Mouse (Mus musculus): ENCODE measurements around the gene Ahnak. TPM values are rescaled to one million over a fixed set of nuclear protein-coding genes. Genes with fewer than 3 reads are reported as not detected.
A peak's percentile ranks its signal among the peaks of the same experiment; 100 is the strongest.

Ahnak gene
- polyA plus RNA-seq, 1 experiment from 2014 or later: 30.6 TPM

- H3K36me3 ChIP-seq (ENCODE audit: control insufficient read depth, insufficient read depth, low read length): peaks cover 84% of the 10 kb centered on the region
These were observed 26.8 kb upstream of the Ahnak start for GRCm38 (mm10) chr19:8962256-8962655.

GRCm38 (mm10) chr19:8965075-8965474, 24.0 kb upstream of the Ahnak start:
- Histone ChIP-seq H3K4me3 (ENCODE audit: control insufficient read depth in 1 of 2, insufficient read depth in 1 of 2, low read depth in 1 of 2, low read length in 2 of 2) (no peak overlapping the region), H3K9ac (ENCODE audit: low read length) (no peak overlapping the region), H3K4me2 (ENCODE audit: low read length) (no peak overlapping the region), H3K36me3 (ENCODE audit: control insufficient read depth, insufficient read depth, low read length) (peaks cover 80% of the 10 kb centered on the region), H3K27ac (replicated peaks in 1 of 2; ENCODE audit: control insufficient read depth in 1 of 2, insufficient read depth in 1 of 2, low read depth in 2 of 2, low read length in 2 of 2) (peak overlapping the region in 1 of 2 experiments; percentile 92; a peak in 2 of 4 replicates), H3K27me3 (ENCODE audit: control insufficient read depth, insufficient read depth, low read length) (no peaks in the 10 kb centered on the region), H3K9me3 (ENCODE audit: control insufficient read depth, low read length) (no peaks in the 10 kb centered on the region), H3K4me1 (ENCODE audit: control insufficient read depth in 2 of 2, insufficient read depth in 2 of 2, low read length in 2 of 2) (peaks cover 6 to 14% of the 10 kb centered on the region in 2 experiments)
- 82% methylated on average over 11 of the region's 11 CpGs for WGBS
- ATAC-seq (ENCODE audit: insufficient number of reproducible peaks, insufficient read depth, low FRiP score, low read depth): no peak

More at GRCm38 (mm10) chr19:8962256-8962655, 26.8 kb upstream of the Ahnak start:
- Histone ChIP-seq H3K27ac (replicated peaks in 1 of 2; ENCODE audit: control insufficient read depth in 1 of 2, insufficient read depth in 1 of 2, low read depth in 2 of 2, low read length in 2 of 2) (no peak overlapping the region), H3K4me3 (ENCODE audit: control insufficient read depth in 1 of 2, insufficient read depth in 1 of 2, low read depth in 1 of 2, low read length in 2 of 2) (no peak overlapping the region), H3K9ac (ENCODE audit: low read length) (no peak overlapping the region), H3K27me3 (ENCODE audit: control insufficient read depth, insufficient read depth, low read length) (no peaks in the 10 kb centered on the region), H3K9me3 (ENCODE audit: control insufficient read depth, low read length) (no peaks in the 10 kb centered on the region), H3K4me1 (ENCODE audit: control insufficient read depth in 2 of 2, insufficient read depth in 2 of 2, low read length in 2 of 2) (peaks cover 5 to 6% of the 10 kb centered on the region in 2 experiments), H3K4me2 (ENCODE audit: low read length) (no peak overlapping the region)
- ATAC-seq (ENCODE audit: insufficient number of reproducible peaks, insufficient read depth, low FRiP score, low read depth): no peak
- WGBS: 90% methylated on average over 2 of the region's 2 CpGs

GRCm38 (mm10) chr19:8965771-8966170, 23.3 kb upstream of the Ahnak start:
- peaks cover 6 to 14% of the 10 kb centered on the region in 2 experiments for H3K4me1 ChIP-seq (ENCODE audit: control insufficient read depth in 2 of 2, insufficient read depth in 2 of 2, low read length in 2 of 2)
- H3K4me3 ChIP-seq (ENCODE audit: control insufficient read depth in 1 of 2, insufficient read depth in 1 of 2, low read depth in 1 of 2, low read length in 2 of 2): peak overlapping the region in 1 of 2 experiments; percentile 77; a peak in 2 of 4 replicates
- H3K27me3 ChIP-seq (ENCODE audit: control insufficient read depth, insufficient read depth, low read length): no peaks in the 10 kb centered on the region
- H3K36me3 ChIP-seq (ENCODE audit: control insufficient read depth, insufficient read depth, low read length): peaks cover 80% of the 10 kb centered on the region
- peak overlapping the region; percentile 77 for H3K9ac ChIP-seq (ENCODE audit: low read length)
- WGBS: 69% methylated on average over 8 of the region's 8 CpGs
- no peaks in the 10 kb centered on the region for H3K9me3 ChIP-seq (ENCODE audit: control insufficient read depth, low read length)
- peak overlapping the region; percentile 81 for H3K4me2 ChIP-seq (ENCODE audit: low read length)
- H3K27ac ChIP-seq (replicated peaks in 1 of 2; ENCODE audit: control insufficient read depth in 1 of 2, insufficient read depth in 1 of 2, low read depth in 2 of 2, low read length in 2 of 2): peak overlapping the region; percentile 92 to 96
- ATAC-seq (ENCODE audit: insufficient number of reproducible peaks, insufficient read depth, low FRiP score, low read depth): no peak

GRCm38 (mm10) chr19:8966198-8966589, 22.9 kb upstream of the Ahnak start:
- 31% methylated on average over 5 of the region's 5 CpGs for WGBS
- H3K9me3 ChIP-seq (ENCODE audit: control insufficient read depth, low read length): no peaks in the 10 kb centered on the region
- no peak for ATAC-seq (ENCODE audit: insufficient number of reproducible peaks, insufficient read depth, low FRiP score, low read depth)
- H3K27ac ChIP-seq (replicated peaks in 1 of 2; ENCODE audit: control insufficient read depth in 1 of 2, insufficient read depth in 1 of 2, low read depth in 2 of 2, low read length in 2 of 2): peak overlapping the region; percentile 92 to 96
- H3K4me2 ChIP-seq (ENCODE audit: low read length): peak overlapping the region; percentile 81
- H3K27me3 ChIP-seq (ENCODE audit: control insufficient read depth, insufficient read depth, low read length): no peaks in the 10 kb centered on the region
- peak overlapping the region; percentile 71 to 77 for H3K4me3 ChIP-seq (ENCODE audit: control insufficient read depth in 1 of 2, insufficient read depth in 1 of 2, low read depth in 1 of 2, low read length in 2 of 2)
- peak overlapping the region; percentile 77 for H3K9ac ChIP-seq (ENCODE audit: low read length)
- peaks cover 80% of the 10 kb centered on the region for H3K36me3 ChIP-seq (ENCODE audit: control insufficient read depth, insufficient read depth, low read length)
- H3K4me1 ChIP-seq (ENCODE audit: control insufficient read depth in 2 of 2, insufficient read depth in 2 of 2, low read length in 2 of 2): peaks cover 6 to 14% of the 10 kb centered on the region in 2 experiments

GRCm38 (mm10) chr19:8966590-8967372, 22.3 kb upstream of the Ahnak start, which contains the start of gene Eef1g:
Eef1g (plus strand) TSS chr19:8967041.
- peaks cover 6 to 14% of the 10 kb centered on the region in 2 experiments for H3K4me1 ChIP-seq (ENCODE audit: control insufficient read depth in 2 of 2, insufficient read depth in 2 of 2, low read length in 2 of 2)
- peak; percentile 100 for ATAC-seq (ENCODE audit: insufficient number of reproducible peaks, insufficient read depth, low FRiP score, low read depth)
- H3K4me3 ChIP-seq (ENCODE audit: control insufficient read depth in 1 of 2, insufficient read depth in 1 of 2, low read depth in 1 of 2, low read length in 2 of 2): peak within 1 kb of the TSS; percentile 77 to 80
- peak within 1 kb of the TSS; percentile 92 to 96 for H3K27ac ChIP-seq (replicated peaks in 1 of 2; ENCODE audit: control insufficient read depth in 1 of 2, insufficient read depth in 1 of 2, low read depth in 2 of 2, low read length in 2 of 2)
- H3K4me2 ChIP-seq (ENCODE audit: low read length): peak within 1 kb of the TSS; percentile 84
- peak within 1 kb of the TSS; percentile 95 for H3K9ac ChIP-seq (ENCODE audit: low read length)
- no peaks in the 10 kb centered on the region for H3K27me3 ChIP-seq (ENCODE audit: control insufficient read depth, insufficient read depth, low read length)
- H3K36me3 ChIP-seq (ENCODE audit: control insufficient read depth, insufficient read depth, low read length): peaks cover 80% of the 10 kb centered on the region
- WGBS: under 1% methylated on average over 52 of the region's 52 CpGs
- no peaks in the 10 kb centered on the region for H3K9me3 ChIP-seq (ENCODE audit: control insufficient read depth, low read length)

- H3K27me3 ChIP-seq (ENCODE audit: control insufficient read depth, insufficient read depth, low read length): no peaks in the 10 kb centered on the region
- peaks cover 80% of the 10 kb centered on the region for H3K36me3 ChIP-seq (ENCODE audit: control insufficient read depth, insufficient read depth, low read length)
- H3K9ac ChIP-seq (ENCODE audit: low read length): peak overlapping the region; percentile 95
- ATAC-seq (ENCODE audit: insufficient number of reproducible peaks, insufficient read depth, low FRiP score, low read depth): no peak
- H3K27ac ChIP-seq (replicated peaks in 1 of 2; ENCODE audit: control insufficient read depth in 1 of 2, insufficient read depth in 1 of 2, low read depth in 2 of 2, low read length in 2 of 2): peak overlapping the region; percentile 70 to 76
- H3K4me3 ChIP-seq (ENCODE audit: control insufficient read depth in 1 of 2, insufficient read depth in 1 of 2, low read depth in 1 of 2, low read length in 2 of 2): peak overlapping the region; percentile 77 to 80
- H3K4me1 ChIP-seq (ENCODE audit: control insufficient read depth in 2 of 2, insufficient read depth in 2 of 2, low read length in 2 of 2): peaks cover 6 to 14% of the 10 kb centered on the region in 2 experiments
- H3K9me3 ChIP-seq (ENCODE audit: control insufficient read depth, low read length): no peaks in the 10 kb centered on the region
- 0% methylated on average over 8 of the region's 8 CpGs for WGBS
- H3K4me2 ChIP-seq (ENCODE audit: low read length): peak overlapping the region; percentile 84
These were observed 21.7 kb upstream of the Ahnak start for GRCm38 (mm10) chr19:8967373-8967743.

GRCm38 (mm10) chr19:8967893-8968292, 21.2 kb upstream of the Ahnak start:
- WGBS: under 1% methylated on average over 7 of the region's 9 CpGs
- ATAC-seq (ENCODE audit: insufficient number of reproducible peaks, insufficient read depth, low FRiP score, low read depth): no peak
- Histone ChIP-seq H3K27me3 (ENCODE audit: control insufficient read depth, insufficient read depth, low read length) (no peaks in the 10 kb centered on the region), H3K27ac (replicated peaks in 1 of 2; ENCODE audit: control insufficient read depth in 1 of 2, insufficient read depth in 1 of 2, low read depth in 2 of 2, low read length in 2 of 2) (peak overlapping the region; percentile 70 to 76), H3K9me3 (ENCODE audit: control insufficient read depth, low read length) (no peaks in the 10 kb centered on the region), H3K36me3 (ENCODE audit: control insufficient read depth, insufficient read depth, low read length) (peaks cover 80% of the 10 kb centered on the region), H3K4me1 (ENCODE audit: control insufficient read depth in 2 of 2, insufficient read depth in 2 of 2, low read length in 2 of 2) (peaks cover 6 to 14% of the 10 kb centered on the region in 2 experiments), H3K4me2 (ENCODE audit: low read length) (peak overlapping the region; percentile 84), H3K9ac (ENCODE audit: low read length) (peak overlapping the region; percentile 95), H3K4me3 (ENCODE audit: control insufficient read depth in 1 of 2, insufficient read depth in 1 of 2, low read depth in 1 of 2, low read length in 2 of 2) (peak overlapping the region; percentile 77 to 80)

All from heart, embryonic 14.5 days (tissue).